Mouse (Mus musculus): ENCODE data around the gene Sulf2. TPM values are rescaled to one million over a fixed set of nuclear protein-coding genes. Genes with fewer than 3 reads are reported as not detected.

Gene Sulf2
- total and polyA plus RNA-seq, 2 experiments from 2014 or later: 54.8 to 86.5 TPM

- no peak overlapping the region for H3K4me2 ChIP-seq (ENCODE audit: low read depth, low read length)
- no peak overlapping the region for H3K27ac ChIP-seq (ENCODE audit: low read depth)
- H3K4me1 ChIP-seq (ENCODE audit: control insufficient read depth, insufficient read depth): 0 out of 2 replicates have a peak, but pooled peaks cover 4% of the 10 kb centered on the region
- peaks cover 9% of the 10 kb centered on the region; the same call in 1 of the 2 replicates for H3K36me3 ChIP-seq (replicated peaks; ENCODE audit: control insufficient read depth, insufficient read depth, low read length)
- TF ChIP-seq EP300 (IDR thresholded peaks at IDR 0.05; ENCODE audit: low read depth): no peak
- TF ChIP-seq CTCF (IDR thresholded peaks at IDR 0.05; ENCODE audit: low read depth): no peak
- no peak for ATAC-seq (ENCODE audit: insufficient read depth, low read depth)
- no peaks in the 10 kb centered on the region for H3K9me3 ChIP-seq (replicated peaks; ENCODE audit: control insufficient read depth, low read length)
- DNase-seq (ENCODE audit: low spot score): no peak
- no peaks in the 10 kb centered on the region for H3K27me3 ChIP-seq (ENCODE audit: control insufficient read depth, insufficient read depth, low read length)
- 61% methylated on average over 8 of the region's 8 CpGs for WGBS
- no peak overlapping the region for H3K4me3 ChIP-seq (ENCODE audit: low read depth, low read length)
- no peak overlapping the region for H3K9ac ChIP-seq (replicated peaks; ENCODE audit: low read depth, low read length)
Observed at GRCm38 (mm10) chr2:166110764-166111163, 44.7 kb downstream of the Sulf2 start.

GRCm38 (mm10) chr2:166108326-166108725 is 47.1 kb downstream of the Sulf2 start:
- H3K36me3 ChIP-seq (replicated peaks; ENCODE audit: control insufficient read depth, insufficient read depth, low read length): peaks cover 6% of the 10 kb centered on the region; the same call in 1 of the 2 replicates
- 28% methylated on average over 4 of the region's 4 CpGs for WGBS
- TF ChIP-seq EP300 (IDR thresholded peaks at IDR 0.05; ENCODE audit: low read depth) (no peak), CTCF (IDR thresholded peaks at IDR 0.05; ENCODE audit: low read depth) (peak; percentile 93)
- no peak overlapping the region for H3K27ac ChIP-seq (ENCODE audit: low read depth)
- H3K4me1 ChIP-seq (ENCODE audit: control insufficient read depth, insufficient read depth): 0 out of 2 replicates have a peak, but pooled peaks cover 6% of the 10 kb centered on the region
- ATAC-seq (ENCODE audit: insufficient read depth, low read depth) (peak; percentile 39; the same call in 1 of the 2 replicates), DNase-seq (ENCODE audit: low spot score) (peak; percentile 89)
- H3K27me3 ChIP-seq (ENCODE audit: control insufficient read depth, insufficient read depth, low read length): no peaks in the 10 kb centered on the region
- no peaks in the 10 kb centered on the region for H3K9me3 ChIP-seq (replicated peaks; ENCODE audit: control insufficient read depth, low read length)
- H3K4me2 ChIP-seq (ENCODE audit: low read depth, low read length): no peak overlapping the region
- no peak overlapping the region for H3K4me3 ChIP-seq (ENCODE audit: low read depth, low read length)
- H3K9ac ChIP-seq (replicated peaks; ENCODE audit: low read depth, low read length): no peak overlapping the region

- WGBS: 78% methylated on average over 5 of the region's 5 CpGs
- peaks cover 6% of the 10 kb centered on the region; the same call in 1 of the 2 replicates for H3K36me3 ChIP-seq (replicated peaks; ENCODE audit: control insufficient read depth, insufficient read depth, low read length)
- no peak overlapping the region for H3K9ac ChIP-seq (replicated peaks; ENCODE audit: low read depth, low read length)
- no peak overlapping the region for H3K4me2 ChIP-seq (ENCODE audit: low read depth, low read length)
- no peaks in the 10 kb centered on the region for H3K27me3 ChIP-seq (ENCODE audit: control insufficient read depth, insufficient read depth, low read length)
- TF ChIP-seq EP300 (IDR thresholded peaks at IDR 0.05; ENCODE audit: low read depth): no peak
- no peak for TF ChIP-seq CTCF (IDR thresholded peaks at IDR 0.05; ENCODE audit: low read depth)
- 0 out of 2 replicates have a peak, but pooled peaks cover 6% of the 10 kb centered on the region for H3K4me1 ChIP-seq (ENCODE audit: control insufficient read depth, insufficient read depth)
- H3K4me3 ChIP-seq (ENCODE audit: low read depth, low read length): no peak overlapping the region
- H3K9me3 ChIP-seq (replicated peaks; ENCODE audit: control insufficient read depth, low read length): no peaks in the 10 kb centered on the region
- DNase-seq (ENCODE audit: low spot score) (no peak), ATAC-seq (ENCODE audit: insufficient read depth, low read depth) (no peak)
- H3K27ac ChIP-seq (ENCODE audit: low read depth): no peak overlapping the region
Observed at GRCm38 (mm10) chr2:166107911-166108310, 47.6 kb downstream of the Sulf2 start.

GRCm38 (mm10) chr2:166106631-166107030 is 48.8 kb downstream of the Sulf2 start:
- no peaks in the 10 kb centered on the region for H3K9me3 ChIP-seq (replicated peaks; ENCODE audit: control insufficient read depth, low read length)
- H3K4me3 ChIP-seq (ENCODE audit: low read depth, low read length): no peak overlapping the region
- TF ChIP-seq EP300 (IDR thresholded peaks at IDR 0.05; ENCODE audit: low read depth) (no peak), CTCF (IDR thresholded peaks at IDR 0.05; ENCODE audit: low read depth) (no peak)
- WGBS: 75% methylated on average over 2 of the region's 2 CpGs
- H3K27ac ChIP-seq (ENCODE audit: low read depth): 0 out of 2 replicates have a peak overlapping the region, but pooled peaks have one; percentile 18
- H3K27me3 ChIP-seq (ENCODE audit: control insufficient read depth, insufficient read depth, low read length): no peaks in the 10 kb centered on the region
- H3K4me2 ChIP-seq (ENCODE audit: low read depth, low read length): no peak overlapping the region
- H3K9ac ChIP-seq (replicated peaks; ENCODE audit: low read depth, low read length): no peak overlapping the region
- H3K36me3 ChIP-seq (replicated peaks; ENCODE audit: control insufficient read depth, insufficient read depth, low read length): peaks cover 6% of the 10 kb centered on the region; the same call in 1 of the 2 replicates
- DNase-seq (ENCODE audit: low spot score) (no peak), ATAC-seq (ENCODE audit: insufficient read depth, low read depth) (no peak)
- 0 out of 2 replicates have a peak, but pooled peaks cover 6% of the 10 kb centered on the region for H3K4me1 ChIP-seq (ENCODE audit: control insufficient read depth, insufficient read depth)

GRCm38 (mm10) chr2:166105911-166106310 is 49.6 kb downstream of the Sulf2 start:
- Histone ChIP-seq H3K27me3 (ENCODE audit: control insufficient read depth, insufficient read depth, low read length) (no peaks in the 10 kb centered on the region), H3K36me3 (replicated peaks; ENCODE audit: control insufficient read depth, insufficient read depth, low read length) (peaks cover 6% of the 10 kb centered on the region; the same call in 1 of the 2 replicates), H3K27ac (ENCODE audit: low read depth) (peak overlapping the region; percentile 74), H3K4me3 (ENCODE audit: low read depth, low read length) (no peak overlapping the region), H3K4me2 (ENCODE audit: low read depth, low read length) (no peak overlapping the region), H3K9ac (replicated peaks; ENCODE audit: low read depth, low read length) (no peak overlapping the region; the same call in 1 of the 2 replicates), H3K4me1 (ENCODE audit: control insufficient read depth, insufficient read depth) (0 out of 2 replicates have a peak, but pooled peaks cover 8% of the 10 kb centered on the region), H3K9me3 (replicated peaks; ENCODE audit: control insufficient read depth, low read length) (no peaks in the 10 kb centered on the region)
- ATAC-seq (ENCODE audit: insufficient read depth, low read depth) (peak; percentile 31), DNase-seq (ENCODE audit: low spot score) (peak; percentile 61)
- TF ChIP-seq EP300 (IDR thresholded peaks at IDR 0.05; ENCODE audit: low read depth) (no peak), CTCF (IDR thresholded peaks at IDR 0.05; ENCODE audit: low read depth) (no peak)
- WGBS: 37% methylated on average over 9 of the region's 9 CpGs

- no peaks in the 10 kb centered on the region for H3K9me3 ChIP-seq (replicated peaks; ENCODE audit: control insufficient read depth, low read length)
- H3K4me2 ChIP-seq (ENCODE audit: low read depth, low read length): no peak overlapping the region
- no peak for DNase-seq (ENCODE audit: low spot score)
- no peak overlapping the region for H3K4me3 ChIP-seq (ENCODE audit: low read depth, low read length)
- H3K27ac ChIP-seq (ENCODE audit: low read depth): no peak overlapping the region
- peaks cover 17% of the 10 kb centered on the region for H3K4me1 ChIP-seq (ENCODE audit: control insufficient read depth, insufficient read depth)
- TF ChIP-seq CTCF (IDR thresholded peaks at IDR 0.05; ENCODE audit: low read depth): no peak
- no peak for TF ChIP-seq EP300 (IDR thresholded peaks at IDR 0.05; ENCODE audit: low read depth)
- H3K9ac ChIP-seq (replicated peaks; ENCODE audit: low read depth, low read length): no peak overlapping the region
- no peaks in the 10 kb centered on the region for H3K27me3 ChIP-seq (ENCODE audit: control insufficient read depth, insufficient read depth, low read length)
- ATAC-seq (ENCODE audit: insufficient read depth, low read depth): no peak
- H3K36me3 ChIP-seq (replicated peaks; ENCODE audit: control insufficient read depth, insufficient read depth, low read length): no peaks in the 10 kb centered on the region; the same call in 1 of the 2 replicates
- 74% methylated on average over 6 of the region's 7 CpGs for WGBS
Observed at GRCm38 (mm10) chr2:166102893-166103292, 52.6 kb downstream of the Sulf2 start.
